Mouse (Mus musculus) limb, embryonic 10.5 days (tissue): Measurements from ENCODE around the gene Nxf3. TPM values are rescaled to one million over a fixed set of nuclear protein-coding genes. Genes with fewer than 3 reads are reported as not detected.
"Not testable (repeated sequence)": the region's sequence is repeated elsewhere in the genome, so short reads cannot be mapped to it uniquely, and the experiment has no call there.

Experiments
- DNase-seq: peaks from one replicate; pipeline ENCODE4 v3.0.0-alpha.2; 2017; ENCODE audit warnings: low spot score
- H3K27ac ChIP-seq: fragments of 300-500 bp; sonication (generic); 2 replicates; pipeline ENCODE4 v1.5.1; 2016; ENCODE audit warnings: mild to moderate bottlenecking
- H3K27me3 ChIP-seq: fragments of 300-500 bp; sonication (generic); 2 replicates; pipeline ENCODE4 v1.6.1; 2016; ENCODE audit warnings: low read depth, mild to moderate bottlenecking; ENCODE audit not compliant: poor library complexity, severe bottlenecking
- H3K36me3 ChIP-seq: fragments of 300-500 bp; sonication (generic); 2 replicates; pipeline ENCODE4 v1.6.1; 2016; ENCODE audit warnings: mild to moderate bottlenecking, moderate library complexity
- H3K4me1 ChIP-seq: fragments of 300-500 bp; sonication (generic); 2 replicates; pipeline ENCODE4 v1.6.1; 2016
- H3K4me3 ChIP-seq: fragments of 300-500 bp; sonication (generic); 2 replicates; pipeline ENCODE4 v1.5.1; 2016; ENCODE audit warnings: mild to moderate bottlenecking, moderate library complexity
- H3K9me3 ChIP-seq: fragments of 300-500 bp; sonication (generic); replicated peaks from 2 replicates; pipeline ENCODE4 v1.6.1; 2016; ENCODE audit warnings: mild to moderate bottlenecking
- WGBS: fragments of 180-500 bp; shearing (Covaris S2); methylation state at CpG from one replicate; pipeline ENCODE4 v1.1.7; 2016; 5-methylcytosine and 5-hydroxymethylcytosine counted together
- polyA plus RNA-seq: library from polyadenylated mRNA; unstranded; fragments of >200 nt; fragmentation: Nextera tagmentation; extraction: Ambion mirVana; gene quantifications from 2 replicates; pipeline ENCODE4 v1.2.1, GENCODE M21; 2016

Nxf3 gene
- 0.05 TPM in 1 of 2 replicates, not detected in the other for polyA plus RNA-seq

GRCm38 (mm10) chrX:136085155-136085554 is at the start of gene Nxf3:
TSS of gene Nxf3 (minus strand) at chrX:136085255.
- Histone ChIP-seq H3K4me1 (no peaks in the 10 kb centered on the region), H3K4me3 (no peak within 1 kb of the TSS), H3K27ac (no peak within 1 kb of the TSS), H3K9me3 (no peaks in the 10 kb centered on the region), H3K27me3 (peaks cover 45% of the 10 kb centered on the region; the same call in 1 of the 2 replicates), H3K36me3 (no peaks in the 10 kb centered on the region)
- 88% methylated on average over 9 of the region's 9 CpGs for WGBS
- DNase-seq, result no peak

GRCm38 (mm10) chrX:136127744-136128064 is 42.6 kb upstream of the Nxf3 start:
- peak; percentile 59 for DNase-seq
- Histone ChIP-seq H3K27me3 (peaks cover 6% of the 10 kb centered on the region; the same call in 1 of the 2 replicates), H3K36me3 (no peaks in the 10 kb centered on the region), H3K4me1 (no peaks in the 10 kb centered on the region), H3K27ac (no peak overlapping the region), H3K9me3 (no peaks in the 10 kb centered on the region), H3K4me3 (no peak overlapping the region)
- WGBS, result 16% methylated on average over 5 of the region's 5 CpGs

GRCm38 (mm10) chrX:136127038-136127743 is 42.1 kb upstream of the Nxf3 start:
- DNase-seq, result no peak
- H3K4me3 ChIP-seq, result no peak overlapping the region
- H3K27me3 ChIP-seq, result peaks cover 6% of the 10 kb centered on the region; the same call in 1 of the 2 replicates
- WGBS, result 58% methylated on average over 8 of the region's 8 CpGs
- H3K36me3 ChIP-seq, result no peaks in the 10 kb centered on the region
- no peaks in the 10 kb centered on the region for H3K9me3 ChIP-seq
- no peaks in the 10 kb centered on the region for H3K4me1 ChIP-seq
- no peak overlapping the region for H3K27ac ChIP-seq

- Histone ChIP-seq H3K9me3 (no peaks in the 10 kb centered on the region), H3K4me1 (no peaks in the 10 kb centered on the region), H3K36me3 (no peaks in the 10 kb centered on the region), H3K27me3 (peaks cover 73% of the 10 kb centered on the region), H3K27ac (peak overlapping the region; percentile 77), H3K4me3 (peak overlapping the region; percentile 53)
- WGBS, result 14% methylated on average over 23 of the region's 23 CpGs
- DNase-seq, result peak; percentile 74
These were observed 30.4 kb upstream of the Nxf3 start for GRCm38 (mm10) chrX:136115419-136115961.

DNA sequence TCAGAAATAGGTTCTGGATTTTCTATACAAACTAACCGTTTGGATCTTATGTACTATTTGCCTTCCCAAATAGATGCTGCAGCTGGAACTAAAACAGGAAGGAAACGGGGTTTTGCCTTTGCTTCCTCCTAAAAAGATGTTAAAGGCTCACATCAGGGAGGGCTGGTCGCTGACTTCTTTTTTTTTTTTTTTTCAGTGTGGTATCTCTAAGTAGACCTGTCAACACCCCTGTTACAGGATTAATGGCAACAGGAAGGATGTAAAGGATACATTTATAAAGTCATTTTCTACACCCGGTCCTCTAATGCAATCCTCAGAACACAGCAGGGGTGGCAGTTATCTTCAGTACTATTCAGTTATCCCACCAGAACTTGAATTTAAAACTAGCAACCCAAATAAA is 30.0 kb upstream of the Nxf3 start:
- Histone ChIP-seq H3K9me3 (no peaks in the 10 kb centered on the region), H3K27ac (no peak overlapping the region), H3K4me3 (peak overlapping the region; percentile 53; the same call in 1 of the 2 replicates)

GRCm38 (mm10) chrX:136107942-136108341 is 22.9 kb upstream of the Nxf3 start:
- H3K9me3 ChIP-seq, result no peaks in the 10 kb centered on the region
- WGBS, result 40% methylated on average over 6 of the region's 6 CpGs
- H3K27ac ChIP-seq, result no peak overlapping the region
- H3K4me3 ChIP-seq, result no peak overlapping the region
- DNase-seq, result peak; percentile 34
- peaks cover 64% of the 10 kb centered on the region for H3K27me3 ChIP-seq
- no peaks in the 10 kb centered on the region for H3K36me3 ChIP-seq
- no peaks in the 10 kb centered on the region for H3K4me1 ChIP-seq

More for the DNA sequence above, 30.0 kb upstream of the Nxf3 start:
- Histone ChIP-seq H3K4me1 (no peaks in the 10 kb centered on the region), H3K27me3 (peaks cover 78% of the 10 kb centered on the region), H3K36me3 (no peaks in the 10 kb centered on the region)
- WGBS, result 42% methylated on average over 4 of the region's 4 CpGs
- DNase-seq, result no peak

GRCm38 (mm10) chrX:136104724-136105088 is 19.7 kb upstream of the Nxf3 start:
- no peaks in the 10 kb centered on the region for H3K4me1 ChIP-seq
- no peak for DNase-seq
- H3K36me3 ChIP-seq, result no peaks in the 10 kb centered on the region
- 82% methylated on average over 3 of the region's 3 CpGs for WGBS
- H3K27ac ChIP-seq, result no peak overlapping the region
- no peaks in the 10 kb centered on the region for H3K9me3 ChIP-seq
- H3K27me3 ChIP-seq, result peaks cover 41% of the 10 kb centered on the region
- no peak overlapping the region for H3K4me3 ChIP-seq

GRCm38 (mm10) chrX:136104046-136104723 is 19.1 kb upstream of the Nxf3 start:
- H3K27me3 ChIP-seq, result peaks cover 36% of the 10 kb centered on the region
- WGBS, result 74% methylated on average over 4 of the region's 4 CpGs

GRCm38 (mm10) chrX:136094421-136094820 is 9.4 kb upstream of the Nxf3 start:
- DNase-seq, result no peak
- WGBS, result 56% methylated on average over 2 of the region's 2 CpGs
- H3K27me3 ChIP-seq, result peaks cover 53% of the 10 kb centered on the region
- H3K36me3 ChIP-seq, result no peaks in the 10 kb centered on the region
- no peaks in the 10 kb centered on the region for H3K9me3 ChIP-seq
- no peak overlapping the region for H3K27ac ChIP-seq
- H3K4me1 ChIP-seq, result no peaks in the 10 kb centered on the region
- no peak overlapping the region for H3K4me3 ChIP-seq

More at GRCm38 (mm10) chrX:136104046-136104723, 19.1 kb upstream of the Nxf3 start:
- Histone ChIP-seq H3K36me3 (no peaks in the 10 kb centered on the region), H3K4me3 (no peak overlapping the region), H3K9me3 (no peaks in the 10 kb centered on the region), H3K4me1 (no peaks in the 10 kb centered on the region), H3K27ac (no peak overlapping the region)
- DNase-seq, result no peak

DNA sequence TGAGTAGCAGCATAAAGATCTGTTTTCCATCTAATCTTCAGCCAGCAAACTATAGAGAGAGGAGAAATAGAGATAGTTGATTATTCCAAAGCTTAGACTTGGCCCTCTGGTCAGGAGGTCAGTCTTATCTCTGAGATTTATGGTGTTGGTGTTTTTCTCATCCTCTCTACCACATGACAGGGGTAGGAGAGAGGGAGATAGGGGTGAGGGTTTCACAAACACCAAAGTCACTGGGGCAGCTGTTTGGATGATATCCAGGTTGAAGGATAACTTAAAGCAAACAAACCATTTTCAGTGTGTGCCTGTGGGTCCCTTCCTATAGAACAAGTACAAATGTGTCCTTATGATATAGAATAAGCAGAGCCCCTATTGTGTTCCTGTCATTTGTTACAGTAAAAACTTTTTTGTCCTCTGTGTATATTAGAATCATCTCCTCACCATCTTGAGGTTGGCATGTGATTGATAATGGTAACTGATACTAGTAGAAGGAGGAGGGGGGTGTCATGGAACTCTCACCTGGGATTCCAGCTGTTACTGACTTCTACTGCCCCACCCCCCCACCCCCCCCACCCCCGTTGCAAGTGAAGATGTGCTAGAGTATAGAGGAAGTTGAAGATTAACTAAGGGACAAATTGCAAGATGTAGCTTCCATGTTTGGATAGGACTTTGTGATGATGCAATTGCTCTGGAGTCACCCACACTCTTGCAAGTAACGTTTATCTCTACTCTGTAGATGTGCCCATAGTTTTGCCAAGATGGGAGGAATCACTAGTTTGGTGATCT is 7.6 kb upstream of the Nxf3 start:
- WGBS, result 46% methylated on average over 2 of the region's 2 CpGs
- Histone ChIP-seq H3K36me3 (no peaks in the 10 kb centered on the region), H3K27me3 (peaks cover 54% of the 10 kb centered on the region), H3K4me1 (no peaks in the 10 kb centered on the region), H3K4me3 (no peak overlapping the region), H3K27ac (no peak overlapping the region), H3K9me3 (no peaks in the 10 kb centered on the region)
- no peak for DNase-seq

DNA sequence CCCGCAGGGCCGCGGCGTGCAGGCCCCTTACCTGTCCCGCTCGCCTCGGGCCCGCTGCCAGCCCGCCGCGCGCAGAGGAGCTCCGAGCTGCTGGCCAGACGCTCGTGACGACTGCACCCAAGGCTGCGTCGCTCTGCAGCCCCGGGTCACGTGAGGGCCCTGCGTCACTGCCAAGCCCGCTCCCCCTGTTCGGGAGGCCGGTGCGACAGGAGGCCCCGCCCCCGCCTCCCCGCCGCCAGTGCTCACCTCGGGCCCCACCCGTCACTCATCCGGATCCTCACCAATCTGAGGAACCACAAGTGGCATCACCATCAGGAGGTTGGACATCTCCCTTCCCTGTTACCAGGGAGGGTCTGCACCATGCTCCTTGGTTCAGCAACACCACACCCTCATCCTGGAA is 17.0 kb downstream of the Nxf3 start, which contains the start of gene Bex2:
Gene Bex2, minus strand, starts transcription at position 217 of the 400 bp plus-strand sequence.
- not testable (repeated sequence) for H3K36me3 ChIP-seq, H3K4me1 ChIP-seq, H3K9me3 ChIP-seq
- WGBS, result no CpG with 5 or more reads among the region's 32 CpGs
- Histone ChIP-seq H3K27ac (peak within 1 kb of the TSS; percentile 74; the same call in 1 of the 2 replicates), H3K27me3 (peaks cover 29% of the 10 kb centered on the region), H3K4me3 (peak within 1 kb of the TSS; percentile 54)
- DNase-seq, result peak; percentile 27

DNA sequence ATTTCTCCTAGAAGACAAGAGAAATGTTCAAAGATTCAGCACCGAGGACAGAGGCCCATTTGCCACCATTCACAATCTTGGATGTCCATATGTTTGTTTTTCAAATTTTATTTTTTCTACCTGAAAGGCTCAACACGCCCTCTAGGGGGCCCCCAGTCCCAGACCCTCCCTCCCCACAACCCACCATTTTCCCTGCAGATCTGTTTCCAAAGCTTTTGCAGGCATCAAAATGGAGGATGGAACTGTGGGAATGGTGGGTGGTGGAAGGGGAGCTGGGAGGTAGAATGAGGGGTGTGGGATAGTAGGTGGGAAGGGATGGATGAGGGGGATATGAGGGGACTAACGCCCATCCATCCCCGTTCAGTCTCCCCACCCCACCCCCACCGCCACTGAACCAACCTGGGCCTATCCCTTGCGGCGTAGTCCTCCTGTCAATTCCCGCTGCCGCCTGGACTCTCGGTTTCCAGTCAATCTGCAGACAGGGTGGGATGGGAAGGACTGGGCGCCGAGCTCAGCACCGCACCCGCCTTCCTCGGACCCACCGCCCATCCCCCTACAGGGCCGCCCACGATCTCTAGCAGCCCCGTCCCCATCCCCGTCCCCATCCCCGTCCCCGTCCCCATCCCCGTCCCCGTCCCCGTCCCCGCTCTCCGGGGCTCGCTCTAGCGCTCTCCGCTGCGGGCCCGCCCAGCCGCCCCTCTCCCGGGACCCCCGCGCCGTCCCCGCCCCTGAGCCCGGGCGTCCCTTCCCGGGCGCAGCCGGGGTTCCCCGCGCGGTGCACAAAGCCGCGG is 17.7 kb downstream of the Nxf3 start:
- H3K9me3 ChIP-seq, H3K36me3 ChIP-seq, H3K4me1 ChIP-seq: not testable (repeated sequence)
- peak; percentile 45 for DNase-seq
- peaks cover 28% of the 10 kb centered on the region for H3K27me3 ChIP-seq
- 8% methylated on average over 15 of the region's 48 CpGs for WGBS
- peak overlapping the region; percentile 54 for H3K4me3 ChIP-seq
- H3K27ac ChIP-seq, result peak overlapping the region; percentile 74; the same call in 1 of the 2 replicates
